ENCODE assay signal across 9 mouse cellular contexts in genomic region chr7:64840576-64840895, GRCm38 (mm10). TPM values are rescaled to one million over a fixed set of nuclear protein-coding genes. Genes with fewer than 3 reads are reported as not detected.
DNase-seq lines count a peak whose midpoint lies in the region; ATAC-seq and TF ChIP-seq lines count a peak whose summit lies in the region.
"Had no signal": no experiment of that assay in that cellular context is flagged by ENCODE, and none has a peak within 500 bp of the region (broad histone marks: within the 10 kb centered on the region; RNA-seq: fewer than 3 reads in every experiment).

No protein-coding gene starts in this region.

- ATAC-seq in kidney, embryonic 16.5 days (ENCODE audit: low FRiP score, low TSS enrichment), result no peak
- ATAC-seq in forebrain, embryonic 13.5 days, result no peak
- ATAC-seq in liver, embryonic 13.5 days (ENCODE audit: low read depth), result no peak
- ATAC-seq: inflammation-experienced regulatory T-cells, adult 6 months had no signal

- no peaks in the 10 kb centered on the region for H3K27me3 ChIP-seq in kidney, embryonic 16.5 days (ENCODE audit: insufficient read depth, low read length)
- H3K27me3 ChIP-seq in forebrain, embryonic 13.5 days, result no peaks in the 10 kb centered on the region
- no peaks in the 10 kb centered on the region for H3K27me3 ChIP-seq in liver, embryonic 13.5 days

- no peak for DNase-seq in kidney, postnatal 10 days
- DNase-seq in ES-E14 (ENCODE audit: low read depth, low spot score), result no peak
- no peak for DNase-seq in liver, embryonic 13.5 days
- no peak for DNase-seq in right cerebral cortex, postnatal 25 days
- no peak for DNase-seq in urinary bladder, postnatal 25 days (ENCODE audit: low spot score)
- DNase-seq in urinary bladder, postnatal 10 days (ENCODE audit: low spot score), result no peak

- in situ Hi-C loops in ES-E14 (cut with MboI; ENCODE audit: low sequenced_read_pairs in 2 of 2, unreplicated experiment in 2 of 2), result no loop called here

- 67% methylated on average over 1 of the region's 1 CpGs for WGBS in kidney, embryonic 16.5 days
- 82% methylated on average over 1 of the region's 1 CpGs for WGBS in forebrain, embryonic 13.5 days
- 59% methylated on average over 1 of the region's 1 CpGs for WGBS in liver, embryonic 13.5 days (ENCODE audit: insufficient replicate concordance)

- no peaks in the 10 kb centered on the region for H3K9me3 ChIP-seq in kidney, embryonic 16.5 days (ENCODE audit: low read length)
- H3K9me3 ChIP-seq in ES-E14 (ENCODE audit: control insufficient read depth, insufficient read depth, low read depth, low read length), result no peaks in the 10 kb centered on the region
- no peaks in the 10 kb centered on the region for H3K9me3 ChIP-seq in forebrain, embryonic 13.5 days (replicated peaks)
- H3K9me3 ChIP-seq in liver, embryonic 13.5 days (replicated peaks), result no peaks in the 10 kb centered on the region

- H3K27ac ChIP-seq in kidney, embryonic 16.5 days (ENCODE audit: low read length), result no peak overlapping the region
- peak overlapping the region; percentile 95 for H3K27ac ChIP-seq in ES-E14 (ENCODE audit: insufficient read depth, low read depth, low read length, poor library complexity, severe bottlenecking)
- H3K27ac ChIP-seq in forebrain, embryonic 13.5 days, result no peak overlapping the region
- no peak overlapping the region for H3K27ac ChIP-seq in liver, embryonic 13.5 days

- peak overlapping the region; percentile 50; the same call in 1 of the 2 replicates for H3K9ac ChIP-seq in kidney, embryonic 16.5 days (replicated peaks; ENCODE audit: low read length)
- no peak overlapping the region for H3K9ac ChIP-seq in ES-E14 (ENCODE audit: insufficient read depth, low read depth, low read length, poor library complexity, severe bottlenecking)
- no peak overlapping the region for H3K9ac ChIP-seq in forebrain, embryonic 13.5 days
- no peak overlapping the region for H3K9ac ChIP-seq in liver, embryonic 13.5 days

- H3K36me3 ChIP-seq in kidney, embryonic 16.5 days (ENCODE audit: insufficient read depth, low read length), result no peaks in the 10 kb centered on the region
- H3K36me3 ChIP-seq in ES-E14 (ENCODE audit: control insufficient read depth, insufficient read depth, low read length, poor library complexity, severe bottlenecking), result no peaks in the 10 kb centered on the region
- no peaks in the 10 kb centered on the region for H3K36me3 ChIP-seq in forebrain, embryonic 13.5 days (ENCODE audit: poor library complexity, severe bottlenecking)
- no peaks in the 10 kb centered on the region for H3K36me3 ChIP-seq in liver, embryonic 13.5 days

- H3K4me3 ChIP-seq in kidney, embryonic 16.5 days (ENCODE audit: low read length), result peak overlapping the region; percentile 35
- peak overlapping the region in 1 of 2 experiments; percentile 50; a peak in 1 of 4 replicates for H3K4me3 ChIP-seq in ES-E14 (ENCODE audit: insufficient read depth in 1 of 2, low read depth in 1 of 2, low read length in 2 of 2, poor library complexity in 1 of 2, severe bottlenecking in 1 of 2)
- H3K4me3 ChIP-seq in forebrain, embryonic 13.5 days, result no peak overlapping the region
- no peak overlapping the region for H3K4me3 ChIP-seq in liver, embryonic 13.5 days (replicated peaks)

- no peaks in the 10 kb centered on the region; the same call in 1 of the 2 replicates for H3K4me1 ChIP-seq in kidney, embryonic 16.5 days (ENCODE audit: insufficient read depth, low read length)
- peaks cover 6 to 16% of the 10 kb centered on the region in 2 experiments; a peak in 3 of 4 replicates for H3K4me1 ChIP-seq in ES-E14 (ENCODE audit: control insufficient read depth in 2 of 2, insufficient read depth in 2 of 2, low read length in 2 of 2, poor library complexity in 1 of 2)
- peaks cover 23% of the 10 kb centered on the region for H3K4me1 ChIP-seq in forebrain, embryonic 13.5 days
- H3K4me1 ChIP-seq in liver, embryonic 13.5 days (replicated peaks), result peaks cover 6% of the 10 kb centered on the region

- H3K4me2 ChIP-seq in kidney, embryonic 16.5 days (replicated peaks; ENCODE audit: low read depth, low read length), result peak overlapping the region; percentile 62
- H3K4me2 ChIP-seq in forebrain, embryonic 13.5 days, result peak overlapping the region; percentile 62
- H3K4me2 ChIP-seq in liver, embryonic 13.5 days, result peak overlapping the region; percentile 46

TF ChIP-seq in ES-E14, 5 proteins besides CTCF, POLR2A, EP300 and RAD21:
- TF ChIP-seq HCFC1 (IDR thresholded peaks at IDR 0.05; ENCODE audit: borderline replicate concordance, insufficient read depth, low read length), result no peak
- TF ChIP-seq ZNF384 (IDR thresholded peaks at IDR 0.05; ENCODE audit: low read depth, low read length), result no peak
- no peak for TF ChIP-seq MAFK (IDR thresholded peaks at IDR 0.05; ENCODE audit: insufficient read depth, low read depth, low read length)
- no peak for TF ChIP-seq ZC3H11A (IDR thresholded peaks at IDR 0.05; ENCODE audit: borderline replicate concordance, low read depth, low read length)
- no peak for TF ChIP-seq CHD2 (IDR thresholded peaks at IDR 0.05; ENCODE audit: low read depth, low read length)

RNA-seq across cellular contexts. Expression of gene Nsmce3, which starts 32.3 kb away (rescaled TPM):
- polyA plus RNA-seq in kidney, embryonic 16.5 days (2015; fragmentation: Nextera tagmentation; extraction: Ambion mirVana), result 10.4 and 10.8 TPM in 2 replicates
- 14.3 and 17.2 TPM in 2 replicates for total RNA-seq in ES-E14 (2012; rRNA removed)
- polyA plus RNA-seq in forebrain, embryonic 13.5 days (2015; fragmentation: Nextera tagmentation; extraction: Ambion mirVana), result 10.1 and 10.6 TPM in 2 replicates
- polyA plus RNA-seq in liver, embryonic 13.5 days (2015; fragmentation: Nextera tagmentation; extraction: Ambion mirVana), result 6.4 and 6.7 TPM in 2 replicates
